Mouse (Mus musculus) cortical plate, adult 2 months (tissue): Measurements from ENCODE around the gene Actl6a.

Experiments used
- CTCF ChIP-seq: fragments of 200-500 bp; IDR thresholded peaks from 2 replicates; pipeline ENCODE4 v1.5.1; 2011; ENCODE audit warnings: mild to moderate bottlenecking, control low read depth, low read length; ENCODE audit not compliant: insufficient read depth; ENCODE audit errors: extremely low read depth
- POLR2A ChIP-seq: fragments of 200-500 bp; IDR thresholded peaks from 2 replicates; pipeline ENCODE4 v1.6.1; 2011; ENCODE audit warnings: mild to moderate bottlenecking, low read length, control low read depth; ENCODE audit not compliant: insufficient read depth; ENCODE audit errors: extremely low read depth

DNA sequence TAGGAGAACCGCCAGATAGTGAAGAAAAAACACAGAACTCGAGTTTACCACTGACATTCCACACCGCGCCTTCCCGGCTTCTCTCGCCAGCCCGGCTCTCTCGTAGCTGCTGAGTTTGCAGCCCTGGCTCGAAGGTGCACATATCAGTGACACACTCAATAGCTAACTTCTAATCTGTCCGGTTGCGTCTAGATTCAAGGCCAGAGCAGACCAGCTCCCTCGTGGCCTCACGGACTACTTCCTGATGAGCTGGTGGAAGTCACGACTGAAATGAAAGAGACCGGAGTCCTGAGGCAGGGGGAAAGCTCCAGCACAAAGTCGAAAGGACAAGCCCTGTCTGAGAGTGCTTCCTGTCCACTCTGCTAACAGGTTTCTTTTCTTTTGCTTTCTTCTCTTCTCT, 47.3 kb upstream of the Actl6a start:
- TF ChIP-seq CTCF (no peak), POLR2A (no peak)
